Mouse (Mus musculus) cerebellum, postnatal 36 days (tissue): ENCODE measurements at regions not wholly inside any gene's neighbourhood (a gene's known extent, or its start where the extent isn't known, plus 50 kb on each side); places are given as distances from the start of the nearest gene placed in this dataset.

Source experiments
- DNase-seq, 2 experiments: peaks; one replicate each; pipeline ENCODE4 v3.0.0; 2021 to 2022; ENCODE audit warnings: mixed read lengths in 2 of 2

GRCm38 (mm10) chr9:112014796-112015195 lies 220.9 kb downstream of the Arpp21 start:
- no peak for DNase-seq

GRCm38 (mm10) chr9:111994401-111994800 lies 241.3 kb downstream of the Arpp21 start:
- no peak for DNase-seq

GRCm38 (mm10) chr9:111993844-111994243 lies 241.9 kb downstream of the Arpp21 start:
- no peak for DNase-seq

- DNase-seq, result no peak
Observed at GRCm38 (mm10) chr9:111990060-111990459, 245.7 kb downstream of the Arpp21 start.

GRCm38 (mm10) chr9:111963405-111964037 lies 272.2 kb downstream of the Arpp21 start:
- peak; percentile 64 to 66 for DNase-seq

- DNase-seq, result no peak
Observed at GRCm38 (mm10) chr9:111957799-111958198, 267.7 kb upstream of the Stac start.

- peak; percentile 9 to 27 for DNase-seq
Observed at GRCm38 (mm10) chr9:111939271-111940067, 249.3 kb upstream of the Stac start.

- no peak for DNase-seq
Observed at GRCm38 (mm10) chr9:111932455-111932854, 242.3 kb upstream of the Stac start.

GRCm38 (mm10) chr9:111918275-111918940 lies 228.3 kb upstream of the Stac start:
- DNase-seq, result peak; percentile 80 to 82

GRCm38 (mm10) chr9:111916684-111917535 lies 226.8 kb upstream of the Stac start:
- peak; percentile 35 to 47 for DNase-seq

- DNase-seq, result no peak
Observed at GRCm38 (mm10) chr9:111908806-111909205, 218.7 kb upstream of the Stac start.

- no peak for DNase-seq
Observed at GRCm38 (mm10) chr9:111900196-111900595, 210.0 kb upstream of the Stac start.

GRCm38 (mm10) chr9:111897626-111898025 lies 207.5 kb upstream of the Stac start:
- no peak for DNase-seq

GRCm38 (mm10) chr9:111879710-111880109 lies 189.6 kb upstream of the Stac start:
- no peak for DNase-seq

GRCm38 (mm10) chr9:111876846-111877245 lies 186.7 kb upstream of the Stac start:
- no peak for DNase-seq

GRCm38 (mm10) chr9:111870466-111870865 lies 180.3 kb upstream of the Stac start:
- no peak for DNase-seq

GRCm38 (mm10) chr9:111869801-111870382 lies 179.7 kb upstream of the Stac start:
- no peak for DNase-seq

GRCm38 (mm10) chr9:111858051-111858450 lies 167.9 kb upstream of the Stac start:
- DNase-seq, result no peak

GRCm38 (mm10) chr9:111854976-111855375 lies 164.8 kb upstream of the Stac start:
- no peak for DNase-seq

GRCm38 (mm10) chr9:111846366-111846765 lies 156.2 kb upstream of the Stac start:
- peak; percentile 37 to 51 for DNase-seq

- DNase-seq, result no peak
Observed at GRCm38 (mm10) chr9:111841151-111841550, 151.0 kb upstream of the Stac start.

- no peak for DNase-seq
Observed at GRCm38 (mm10) chr9:111838069-111838820, 148.1 kb upstream of the Stac start.
